Mouse (Mus musculus) limb, embryonic 10.5 days (tissue): ENCODE data around the gene Fyn. TPM values are rescaled to one million over a fixed set of nuclear protein-coding genes. Genes with fewer than 3 reads are reported as not detected.
A peak's percentile ranks its signal among the peaks of the same experiment; 100 is the strongest.

ENCODE experiments used
- DNase-seq: peaks from one replicate; pipeline ENCODE4 v3.0.0-alpha.2; 2017; ENCODE audit warnings: low spot score
- H3K27ac ChIP-seq: fragments of 300-500 bp; sonication (generic); 2 replicates; pipeline ENCODE4 v1.5.1; 2016; ENCODE audit warnings: mild to moderate bottlenecking
- H3K27me3 ChIP-seq: fragments of 300-500 bp; sonication (generic); 2 replicates; pipeline ENCODE4 v1.6.1; 2016; ENCODE audit warnings: low read depth, mild to moderate bottlenecking; ENCODE audit not compliant: poor library complexity, severe bottlenecking
- H3K36me3 ChIP-seq: fragments of 300-500 bp; sonication (generic); 2 replicates; pipeline ENCODE4 v1.6.1; 2016; ENCODE audit warnings: mild to moderate bottlenecking, moderate library complexity
- H3K4me1 ChIP-seq: fragments of 300-500 bp; sonication (generic); 2 replicates; pipeline ENCODE4 v1.6.1; 2016
- H3K4me3 ChIP-seq: fragments of 300-500 bp; sonication (generic); 2 replicates; pipeline ENCODE4 v1.5.1; 2016; ENCODE audit warnings: mild to moderate bottlenecking, moderate library complexity
- H3K9me3 ChIP-seq: fragments of 300-500 bp; sonication (generic); replicated peaks from 2 replicates; pipeline ENCODE4 v1.6.1; 2016; ENCODE audit warnings: mild to moderate bottlenecking
- WGBS: fragments of 180-500 bp; shearing (Covaris S2); methylation state at CpG from one replicate; pipeline ENCODE4 v1.1.7; 2016; 5-methylcytosine and 5-hydroxymethylcytosine counted together
- polyA plus RNA-seq: library from polyadenylated mRNA; unstranded; fragments of >200 nt; fragmentation: Nextera tagmentation; extraction: Ambion mirVana; gene quantifications from 2 replicates; pipeline ENCODE4 v1.2.1, GENCODE M21; 2016

Fyn gene
- polyA plus RNA-seq, 1 experiment from 2014 or later = 16.0 TPM

- Histone ChIP-seq H3K9me3 (no peaks in the 10 kb centered on the region), H3K27me3 (no peaks in the 10 kb centered on the region), H3K4me1 (peaks cover 17% of the 10 kb centered on the region), H3K4me3 (no peak overlapping the region), H3K27ac (no peak overlapping the region), H3K36me3 (no peaks in the 10 kb centered on the region)
- DNase-seq = no peak
These were observed 73.0 kb downstream of the Fyn start for GRCm38 (mm10) chr10:39441636-39442035.

- H3K9me3 ChIP-seq = no peaks in the 10 kb centered on the region
- H3K36me3 ChIP-seq = no peaks in the 10 kb centered on the region
- no peak overlapping the region for H3K4me3 ChIP-seq
- no peaks in the 10 kb centered on the region for H3K27me3 ChIP-seq
- H3K27ac ChIP-seq = no peak overlapping the region
- 65% methylated on average over 2 of the region's 2 CpGs for WGBS
- no peak for DNase-seq
- H3K4me1 ChIP-seq = peaks cover 17% of the 10 kb centered on the region
These were observed 74.5 kb downstream of the Fyn start for GRCm38 (mm10) chr10:39443122-39443521.

- DNase-seq = no peak
- no peaks in the 10 kb centered on the region for H3K36me3 ChIP-seq
- H3K4me1 ChIP-seq = peaks cover 15% of the 10 kb centered on the region
- no peaks in the 10 kb centered on the region for H3K9me3 ChIP-seq
- H3K27me3 ChIP-seq = no peaks in the 10 kb centered on the region
- no peak overlapping the region for H3K27ac ChIP-seq
- H3K4me3 ChIP-seq = no peak overlapping the region
These were observed 75.3 kb downstream of the Fyn start for GRCm38 (mm10) chr10:39443947-39444346.

- Histone ChIP-seq H3K9me3 (no peaks in the 10 kb centered on the region), H3K4me1 (peaks cover 29% of the 10 kb centered on the region), H3K27me3 (no peaks in the 10 kb centered on the region), H3K4me3 (no peak overlapping the region), H3K27ac (no peak overlapping the region), H3K36me3 (no peaks in the 10 kb centered on the region)
- no peak for DNase-seq
- 94% methylated on average over 11 of the region's 11 CpGs for WGBS
These were observed 77.2 kb downstream of the Fyn start for GRCm38 (mm10) chr10:39445870-39446269.

GRCm38 (mm10) chr10:39446706-39447105 lies 78.1 kb downstream of the Fyn start:
- Histone ChIP-seq H3K36me3 (no peaks in the 10 kb centered on the region), H3K4me3 (no peak overlapping the region), H3K9me3 (no peaks in the 10 kb centered on the region), H3K27ac (no peak overlapping the region), H3K4me1 (peaks cover 37% of the 10 kb centered on the region), H3K27me3 (no peaks in the 10 kb centered on the region)
- DNase-seq = no peak
- WGBS = 94% methylated on average over 5 of the region's 5 CpGs

- 67% methylated on average over 4 of the region's 4 CpGs for WGBS
- H3K27me3 ChIP-seq = no peaks in the 10 kb centered on the region
- no peaks in the 10 kb centered on the region for H3K9me3 ChIP-seq
- H3K36me3 ChIP-seq = no peaks in the 10 kb centered on the region
- peaks cover 31% of the 10 kb centered on the region for H3K4me1 ChIP-seq
- no peak for DNase-seq
- H3K4me3 ChIP-seq = no peak overlapping the region
- no peak overlapping the region for H3K27ac ChIP-seq
These were observed 80.5 kb downstream of the Fyn start for GRCm38 (mm10) chr10:39449179-39449578.

GRCm38 (mm10) chr10:39450356-39450755 lies 81.7 kb downstream of the Fyn start:
- peaks cover 31% of the 10 kb centered on the region for H3K4me1 ChIP-seq
- no peaks in the 10 kb centered on the region for H3K27me3 ChIP-seq
- 73% methylated on average over 8 of the region's 8 CpGs for WGBS
- H3K4me3 ChIP-seq = no peak overlapping the region
- DNase-seq = no peak
- no peaks in the 10 kb centered on the region for H3K36me3 ChIP-seq
- H3K27ac ChIP-seq = peak overlapping the region; percentile 46
- H3K9me3 ChIP-seq = no peaks in the 10 kb centered on the region

GRCm38 (mm10) chr10:39451065-39451464 lies 82.4 kb downstream of the Fyn start:
- Histone ChIP-seq H3K9me3 (no peaks in the 10 kb centered on the region), H3K4me1 (peaks cover 31% of the 10 kb centered on the region), H3K36me3 (no peaks in the 10 kb centered on the region), H3K27ac (0 out of 2 replicates have a peak overlapping the region, but pooled peaks have one; percentile 6), H3K27me3 (no peaks in the 10 kb centered on the region), H3K4me3 (no peak overlapping the region)
- DNase-seq = no peak
- 71% methylated on average over 6 of the region's 6 CpGs for WGBS

- Histone ChIP-seq H3K36me3 (no peaks in the 10 kb centered on the region), H3K27ac (no peak overlapping the region), H3K27me3 (no peaks in the 10 kb centered on the region), H3K9me3 (no peaks in the 10 kb centered on the region), H3K4me1 (peaks cover 31% of the 10 kb centered on the region), H3K4me3 (no peak overlapping the region)
- DNase-seq = no peak
- WGBS = 91% methylated on average over 8 of the region's 8 CpGs
These were observed 83.4 kb downstream of the Fyn start for GRCm38 (mm10) chr10:39451918-39452624.

- no peak for DNase-seq
These were observed 86.7 kb downstream of the Fyn start for GRCm38 (mm10) chr10:39455344-39455743.

GRCm38 (mm10) chr10:39455857-39456620 lies 87.4 kb downstream of the Fyn start:
- Histone ChIP-seq H3K27me3 (no peaks in the 10 kb centered on the region), H3K9me3 (no peaks in the 10 kb centered on the region), H3K4me3 (no peak overlapping the region), H3K27ac (no peak overlapping the region; the same call in 1 of the 2 replicates), H3K36me3 (no peaks in the 10 kb centered on the region), H3K4me1 (peaks cover 18% of the 10 kb centered on the region)
- no peak for DNase-seq
- WGBS = 90% methylated on average over 15 of the region's 15 CpGs

More at GRCm38 (mm10) chr10:39455344-39455743, 86.7 kb downstream of the Fyn start:
- Histone ChIP-seq H3K27me3 (no peaks in the 10 kb centered on the region), H3K4me1 (peaks cover 25% of the 10 kb centered on the region), H3K9me3 (no peaks in the 10 kb centered on the region), H3K36me3 (no peaks in the 10 kb centered on the region), H3K4me3 (no peak overlapping the region), H3K27ac (no peak overlapping the region; the same call in 1 of the 2 replicates)
- WGBS = 71% methylated on average over 4 of the region's 4 CpGs

GRCm38 (mm10) chr10:39456776-39457175 lies 88.1 kb downstream of the Fyn start:
- WGBS = 89% methylated on average over 6 of the region's 6 CpGs
- H3K4me1 ChIP-seq = peaks cover 11% of the 10 kb centered on the region

GRCm38 (mm10) chr10:39457281-39457680 lies 88.6 kb downstream of the Fyn start:
- Histone ChIP-seq H3K27ac (no peak overlapping the region), H3K36me3 (no peaks in the 10 kb centered on the region), H3K27me3 (no peaks in the 10 kb centered on the region), H3K9me3 (no peaks in the 10 kb centered on the region), H3K4me1 (peaks cover 15% of the 10 kb centered on the region), H3K4me3 (no peak overlapping the region)
- no peak for DNase-seq
- WGBS = 94% methylated on average over 11 of the region's 11 CpGs

More at GRCm38 (mm10) chr10:39456776-39457175, 88.1 kb downstream of the Fyn start:
- Histone ChIP-seq H3K27me3 (no peaks in the 10 kb centered on the region), H3K36me3 (no peaks in the 10 kb centered on the region), H3K4me3 (no peak overlapping the region), H3K27ac (no peak overlapping the region), H3K9me3 (no peaks in the 10 kb centered on the region)
- DNase-seq = no peak
